Mouse (Mus musculus): ENCODE results near the gene Mst1r.

- no peak for TF ChIP-seq CTCF (IDR thresholded peaks at IDR 0.05; ENCODE audit: low read depth)
- no peak for TF ChIP-seq EP300 (IDR thresholded peaks at IDR 0.05; ENCODE audit: low read depth)
Observed at GRCm38 (mm10) chr9:107908410-107909158, 1.9 kb downstream of the Mst1r start.
